Mouse (Mus musculus): ENCODE results near the gene Tnni2. TPM values are rescaled to one million over a fixed set of nuclear protein-coding genes. Genes with fewer than 3 reads are reported as not detected.

Tnni2 gene
- 0.49 TPM in 1 of 2 replicates, not detected in the other for polyA plus RNA-seq (2012; ENCODE audit: low replicate concordance)

GRCm38 (mm10) chr7:142441585-142441984, at the start of gene Tnni2:
Tnni2 (plus strand) TSS chr7:142441808.

GRCm38 (mm10) chr7:142434137-142434865, 7.3 kb upstream of the Tnni2 start, which contains the start of gene Syt8:
Syt8 (plus strand) TSS chr7:142434850.

GRCm38 (mm10) chr7:142460636-142461077, 19.0 kb downstream of the Tnni2 start, which contains the start of gene Lsp1:
Lsp1 (plus strand) TSS chr7:142460809.

Other genes with a start within 250 kb of the Tnni2 start
- not detected in 2 replicates for gene Krtap5-3, start 240.4 kb upstream of the Tnni2 start, polyA plus RNA-seq (2012; ENCODE audit: low replicate concordance)
- not detected in 2 replicates for gene Gm7579, start 229.9 kb upstream of the Tnni2 start, polyA plus RNA-seq (2012; ENCODE audit: low replicate concordance)
- gene Krtap5-5, start 211.8 kb upstream of the Tnni2 start, polyA plus RNA-seq (2012; ENCODE audit: low replicate concordance) = not detected in 2 replicates
- gene Gm40460, start 200.7 kb upstream of the Tnni2 start, polyA plus RNA-seq (2012; ENCODE audit: low replicate concordance) = not detected in 2 replicates
- not detected in 2 replicates for gene Gm2431, start 183.5 kb upstream of the Tnni2 start, polyA plus RNA-seq (2012; ENCODE audit: low replicate concordance)
- not detected in 2 replicates for gene Gm4559, start 167.4 kb upstream of the Tnni2 start, polyA plus RNA-seq (2012; ENCODE audit: low replicate concordance)
- not detected in 2 replicates for gene Krtap5-1, start 144.7 kb upstream of the Tnni2 start, polyA plus RNA-seq (2012; ENCODE audit: low replicate concordance)
- gene Krtap5-4, start 138.3 kb upstream of the Tnni2 start, polyA plus RNA-seq (2012; ENCODE audit: low replicate concordance) = not detected in 2 replicates
- gene Ifitm10, start 68.1 kb upstream of the Tnni2 start, polyA plus RNA-seq (2012; ENCODE audit: low replicate concordance) = 7.7 and 27.5 TPM in 2 replicates
- gene Gm49369, start 59.1 kb upstream of the Tnni2 start, polyA plus RNA-seq (2012; ENCODE audit: low replicate concordance) = 13.8 TPM in 1 of 2 replicates, not detected in the other
- gene Ctsd, start 53.8 kb upstream of the Tnni2 start, polyA plus RNA-seq (2012; ENCODE audit: low replicate concordance) = 189 and 243 TPM in 2 replicates
- 0.28 TPM in 1 of 2 replicates, not detected in the other for gene Syt8, start 7.0 kb upstream of the Tnni2 start, polyA plus RNA-seq (2012; ENCODE audit: low replicate concordance)
- gene Lsp1, start 19.0 kb downstream of the Tnni2 start, polyA plus RNA-seq (2012; ENCODE audit: low replicate concordance) = 86.7 and 86.8 TPM in 2 replicates
- 0.83 TPM in 1 of 2 replicates, not detected in the other for gene Tnnt3, start 57.0 kb downstream of the Tnni2 start, polyA plus RNA-seq (2012; ENCODE audit: low replicate concordance)
- gene Mrpl23, start 90.9 kb downstream of the Tnni2 start, polyA plus RNA-seq (2012; ENCODE audit: low replicate concordance) = 12.1 and 25.9 TPM in 2 replicates
- 0.31 TPM in 1 of 2 replicates, not detected in the other for gene Igf2, start 225.0 kb downstream of the Tnni2 start, polyA plus RNA-seq (2012; ENCODE audit: low replicate concordance)
- not detected in 2 replicates for gene Gm49394, start 228.1 kb downstream of the Tnni2 start, polyA plus RNA-seq (2012; ENCODE audit: low replicate concordance)

Data from leukemia stem cell, adult 10-12 weeks (primary cell).